Mouse (Mus musculus) kidney, adult 2 months (tissue): Measurements from ENCODE around the gene Ier2.

Experiments
- CTCF ChIP-seq: fragments of 200-500 bp; conservative IDR thresholded peaks from 2 replicates; pipeline ENCODE4 v1.5.1; 2011; ENCODE audit warnings: low read depth, mild to moderate bottlenecking, control low read depth, low read length, moderate library complexity, mixed read lengths; ENCODE audit not compliant: insufficient read depth, insufficient read length
- POLR2A ChIP-seq: fragments of 200-500 bp; IDR thresholded peaks from one replicate; pipeline ENCODE4 v1.6.1; 2011; ENCODE audit warnings: low read depth, low read length, control low read depth

DNA sequence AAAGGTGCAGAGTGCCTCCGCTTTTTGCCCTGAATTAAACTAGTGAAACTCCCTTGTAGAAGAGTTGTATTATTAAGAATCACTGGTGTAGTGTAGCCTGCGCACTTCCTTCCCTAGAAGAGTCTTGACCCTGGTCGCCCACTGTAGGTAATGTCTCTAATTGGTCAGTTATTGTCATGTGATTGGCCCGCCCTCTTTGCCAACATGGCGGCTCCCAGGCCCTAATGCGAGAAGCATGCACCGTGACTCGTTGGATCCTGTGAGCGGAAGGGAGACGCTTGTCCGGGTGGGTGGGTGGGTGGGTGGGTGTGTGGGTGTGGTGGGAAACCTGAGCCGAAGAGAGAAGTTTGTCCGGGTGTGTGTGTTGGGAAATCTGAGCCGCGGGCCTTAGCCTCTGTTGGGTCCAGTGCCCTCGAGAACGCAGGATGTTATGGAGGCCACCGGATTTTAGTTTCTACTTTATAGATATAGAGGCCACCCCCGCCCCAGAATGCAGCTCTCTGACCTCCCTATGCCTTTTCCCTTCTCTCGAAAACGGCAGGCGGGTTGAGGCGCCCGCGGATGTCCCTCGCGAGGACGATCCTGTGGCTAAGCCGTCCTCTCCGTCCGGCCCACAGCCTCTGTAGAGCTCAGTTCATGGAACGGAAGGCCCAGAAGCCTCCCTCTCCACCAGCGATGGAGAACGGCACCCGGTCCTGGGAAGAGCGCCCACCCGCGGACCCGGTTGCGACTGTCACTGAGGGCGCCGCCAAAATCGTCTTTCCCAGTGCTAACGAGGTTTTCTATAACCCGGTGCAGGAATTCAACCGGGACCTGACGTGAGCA is 26.7 kb upstream of the Ier2 start:
- TF ChIP-seq POLR2A = no peak
- TF ChIP-seq CTCF = no peak
